Comparison of ENCODE assay signal across 17 mouse cellular contexts in genomic region chr4:65672294-65672693, GRCm38 (mm10).
DNase-seq lines count a peak whose midpoint lies in the region; ATAC-seq and TF ChIP-seq lines count a peak whose summit lies in the region.
"Had no signal": no experiment of that assay in that cellular context is flagged by ENCODE, and none has a peak within 500 bp of the region (broad histone marks: within the 10 kb centered on the region; RNA-seq: fewer than 3 reads in every experiment).

No protein-coding gene starts in this region.

- H3K4me3 ChIP-seq in heart, embryonic 16.5 days (ENCODE audit: low read length), result no peak overlapping the region
- H3K4me3 ChIP-seq in layer of hippocampus, adult 2 months, result no peak overlapping the region
- no peak overlapping the region for H3K4me3 ChIP-seq in intestine, postnatal 0 days (ENCODE audit: low read depth, low read length)
- H3K4me3 ChIP-seq: embryonic facial prominence, embryonic 12.5 days; liver, embryonic 13.5 days; midbrain, embryonic 15.5 days had no signal

- no peak overlapping the region for H3K9ac ChIP-seq in heart, embryonic 16.5 days (ENCODE audit: low read length)
- no peak overlapping the region for H3K9ac ChIP-seq in intestine, postnatal 0 days (ENCODE audit: low read depth, low read length)
- H3K9ac ChIP-seq: embryonic facial prominence, embryonic 12.5 days; liver, embryonic 13.5 days; midbrain, embryonic 15.5 days had no signal

- no peak for DNase-seq in heart, postnatal 25 days (ENCODE audit: low spot score)
- peak; percentile 17 to 21 for DNase-seq in layer of hippocampus, adult 2 months (ENCODE audit: low spot score in 2 of 2)
- DNase-seq in layer of hippocampus, adult 11-12 months (ENCODE audit: low spot score), result no peak
- DNase-seq in lung, postnatal 36 days, result peak; percentile 19
- DNase-seq in left cerebral cortex, adult 9 months (ENCODE audit: low spot score in 2 of 2), result no peak
- no peak for DNase-seq in frontal cortex, postnatal 14 days (ENCODE audit: low spot score in 2 of 2)
- DNase-seq: adrenal gland, postnatal 10 days; cerebellum, adult 11-12 months; kidney, postnatal 25 days; left cerebral cortex, postnatal 4 days; liver, embryonic 13.5 days; thymus, postnatal 36 days had no signal

- H3K36me3 ChIP-seq in heart, embryonic 16.5 days (ENCODE audit: control insufficient read depth, insufficient read depth), result no peaks in the 10 kb centered on the region
- H3K36me3 ChIP-seq in intestine, postnatal 0 days (ENCODE audit: control insufficient read depth, insufficient read depth), result no peaks in the 10 kb centered on the region
- H3K36me3 ChIP-seq: embryonic facial prominence, embryonic 12.5 days; liver, embryonic 13.5 days; midbrain, embryonic 15.5 days had no signal

- no peaks in the 10 kb centered on the region for H3K27me3 ChIP-seq in heart, embryonic 16.5 days (ENCODE audit: control insufficient read depth, insufficient read depth, low read length)
- H3K27me3 ChIP-seq in intestine, postnatal 0 days (replicated peaks; ENCODE audit: control insufficient read depth, insufficient read depth, low read length), result no peaks in the 10 kb centered on the region
- H3K27me3 ChIP-seq: embryonic facial prominence, embryonic 12.5 days; liver, embryonic 13.5 days; midbrain, embryonic 15.5 days had no signal

- 0 out of 2 replicates have a peak overlapping the region, but pooled peaks have one; percentile 27 for H3K27ac ChIP-seq in heart, embryonic 16.5 days (ENCODE audit: low read length)
- no peak overlapping the region for H3K27ac ChIP-seq in layer of hippocampus, adult 2 months
- no peak overlapping the region for H3K27ac ChIP-seq in intestine, postnatal 0 days (ENCODE audit: low read depth, low read length)
- H3K27ac ChIP-seq: embryonic facial prominence, embryonic 12.5 days; liver, embryonic 13.5 days; midbrain, embryonic 15.5 days had no signal

- peak; percentile 22 for TF ChIP-seq CTCF in layer of hippocampus, adult 2 months (conservative IDR thresholded peaks at IDR 0.05)
- peak; percentile 17 for TF ChIP-seq CTCF in intestine, postnatal 0 days (IDR thresholded peaks at IDR 0.05; ENCODE audit: low read depth)

- H3K4me2 ChIP-seq in heart, embryonic 16.5 days (ENCODE audit: low read depth, low read length), result no peak overlapping the region
- no peak overlapping the region for H3K4me2 ChIP-seq in intestine, postnatal 0 days (replicated peaks; ENCODE audit: low read depth)
- H3K4me2 ChIP-seq: embryonic facial prominence, embryonic 12.5 days; liver, embryonic 13.5 days; midbrain, embryonic 15.5 days had no signal

- H3K4me1 ChIP-seq in heart, embryonic 16.5 days (ENCODE audit: control insufficient read depth, insufficient read depth, low read length), result peaks cover 10% of the 10 kb centered on the region; the same call in 1 of the 2 replicates
- H3K4me1 ChIP-seq in intestine, postnatal 0 days (replicated peaks; ENCODE audit: control insufficient read depth, insufficient read depth, low read length), result no peaks in the 10 kb centered on the region
- H3K4me1 ChIP-seq: liver, embryonic 13.5 days had no signal

- 23% methylated on average over 2 of the region's 2 CpGs for WGBS in heart, embryonic 16.5 days
- WGBS in intestine, postnatal 0 days, result 43% methylated on average over 2 of the region's 2 CpGs

- H3K9me3 ChIP-seq in heart, embryonic 16.5 days (replicated peaks; ENCODE audit: control insufficient read depth, low read length), result no peaks in the 10 kb centered on the region
- H3K9me3 ChIP-seq in intestine, postnatal 0 days (ENCODE audit: control insufficient read depth), result no peaks in the 10 kb centered on the region
- H3K9me3 ChIP-seq: embryonic facial prominence, embryonic 12.5 days; liver, embryonic 13.5 days; midbrain, embryonic 15.5 days had no signal

- no peak for ATAC-seq in heart, embryonic 16.5 days (replicated peaks; ENCODE audit: extremely low read depth, insufficient read depth, low FRiP score)
- ATAC-seq in intestine, postnatal 0 days, result no peak
- ATAC-seq: forebrain, embryonic 16.5 days; midbrain, embryonic 15.5 days had no signal

- intact Hi-C loops in heart, postnatal 25 days (cut with DNase I), result no loop called here

Comparison
In these comparisons a context has a peak if more than half of its experiments do, and no peak if none do; other contexts are left out.
1. DNase-seq: peak in layer of hippocampus, adult 2 months (2 of 2) and lung, postnatal 36 days (single experiment); none in heart, postnatal 25 days (single experiment), layer of hippocampus, adult 11-12 months (single experiment), left cerebral cortex, adult 9 months (0 of 2) and frontal cortex, postnatal 14 days (0 of 2).